Mouse (Mus musculus): ENCODE data around the gene Tmed8.
A peak's percentile ranks its signal among the peaks of the same experiment; 100 is the strongest.
"Not testable (repeated sequence)": the region's sequence is repeated elsewhere in the genome, so short reads cannot be mapped to it uniquely, and the experiment has no call there.

The Tmed8 gene

GRCm38 (mm10) chr12:87199973-87200586 is at the start of gene Tmed8:
Gene Tmed8 (minus strand): TSS chr12:87200454.
- peak; percentile 83 for DNase-seq (ENCODE audit: low read depth)

DNA sequence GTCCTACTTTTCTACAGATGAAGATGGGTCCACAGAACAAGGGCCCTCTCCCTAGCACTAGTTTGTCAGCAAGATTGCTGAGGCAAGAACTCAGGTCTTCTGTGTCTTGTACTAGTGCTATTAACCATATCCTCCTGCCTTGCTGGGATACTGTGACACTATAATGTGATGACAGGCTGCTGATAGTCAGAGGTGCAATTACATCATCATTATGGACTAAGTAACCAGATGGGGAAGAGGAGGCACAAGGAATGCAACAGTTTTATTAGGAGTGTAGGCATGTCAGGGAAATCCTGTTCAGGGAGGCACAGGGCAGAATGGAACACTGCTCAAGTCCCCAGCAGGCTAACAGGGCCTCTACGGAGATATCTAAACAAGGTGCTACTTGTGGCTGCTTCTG is 38.4 kb upstream of the Tmed8 start, which contains the start of gene Noxred1:
Noxred1 (minus strand) TSS at position 101 of the 400 bp plus-strand sequence.
- DNase-seq (ENCODE audit: low read depth): no peak

DNA sequence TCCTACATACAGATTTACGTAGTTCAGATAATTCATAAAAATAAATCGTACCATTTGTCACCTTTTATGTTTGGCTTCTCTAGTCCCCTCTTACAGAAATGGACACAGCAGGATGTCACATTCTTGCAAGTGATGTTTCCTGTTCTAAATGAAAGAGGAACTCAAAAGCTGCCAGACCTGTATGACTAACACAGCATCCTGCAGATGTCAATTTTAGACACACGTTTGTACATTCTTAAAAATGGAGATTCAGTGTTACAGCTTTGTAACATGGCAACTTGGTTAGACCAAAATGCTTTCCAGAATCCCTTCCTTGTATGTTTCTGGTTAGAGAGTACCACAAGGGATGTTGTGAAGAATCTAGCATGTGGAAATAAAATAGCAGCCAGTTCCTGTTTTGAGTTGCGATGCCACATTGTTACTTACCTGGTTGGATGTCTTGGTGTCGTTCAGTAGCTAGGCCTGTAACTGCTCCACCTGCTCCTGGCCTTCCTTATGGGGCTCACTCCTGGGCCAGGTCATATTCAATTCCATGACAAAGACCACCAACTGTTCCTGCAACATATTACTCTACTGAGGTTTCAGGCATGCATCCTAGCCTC is 36.7 kb upstream of the Tmed8 start:
- DNase-seq (ENCODE audit: low read depth): peak; percentile 25

DNA sequence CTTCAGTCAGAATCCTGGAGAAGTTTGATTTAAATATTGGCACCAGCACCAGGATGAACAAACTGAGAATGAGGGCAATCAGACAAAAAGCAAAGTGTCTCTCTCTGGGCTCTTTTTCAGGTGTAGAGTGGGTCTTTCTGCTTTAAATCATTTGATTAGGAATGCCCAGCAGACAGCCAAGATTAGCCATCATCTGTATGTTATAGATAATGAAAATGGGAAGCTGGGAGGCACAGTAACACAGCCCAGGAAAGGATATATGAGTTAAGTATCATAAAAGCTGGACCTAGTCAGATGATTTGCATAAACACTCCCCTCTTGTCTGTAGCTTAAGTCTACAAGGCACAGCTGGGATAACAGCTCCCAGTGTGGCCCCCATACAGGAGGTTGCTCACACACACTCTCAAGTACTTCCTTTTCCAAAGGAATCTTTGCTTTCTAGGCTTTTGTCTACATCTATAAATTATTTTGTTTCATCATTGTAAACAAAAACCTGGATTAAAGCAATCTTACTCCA is 30.2 kb upstream of the Tmed8 start:
- no peak for DNase-seq (ENCODE audit: low read depth)

DNA sequence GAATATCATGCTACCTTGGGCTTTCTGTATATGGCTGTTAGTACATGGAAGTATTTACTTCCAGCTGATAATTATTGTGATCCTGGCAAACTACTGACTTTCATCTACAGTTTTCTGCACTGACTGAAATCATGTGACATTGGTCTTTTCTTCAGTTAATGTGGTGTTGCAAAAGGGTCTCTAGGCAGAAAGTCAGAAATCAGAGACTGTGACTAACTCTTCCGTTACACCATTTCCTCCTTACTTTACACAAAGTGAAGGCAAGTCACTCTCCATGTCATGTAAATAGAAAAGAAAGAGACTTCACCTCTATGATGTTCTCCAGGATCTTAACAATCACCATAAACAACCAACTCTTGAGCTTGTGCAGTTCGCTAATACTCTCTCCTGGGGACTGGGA is 29.4 kb upstream of the Tmed8 start:
- no peak for DNase-seq (ENCODE audit: low read depth)

- DNase-seq (ENCODE audit: low read depth): no peak
These were observed 26.5 kb upstream of the Tmed8 start for GRCm38 (mm10) chr12:87226801-87227200.

DNA sequence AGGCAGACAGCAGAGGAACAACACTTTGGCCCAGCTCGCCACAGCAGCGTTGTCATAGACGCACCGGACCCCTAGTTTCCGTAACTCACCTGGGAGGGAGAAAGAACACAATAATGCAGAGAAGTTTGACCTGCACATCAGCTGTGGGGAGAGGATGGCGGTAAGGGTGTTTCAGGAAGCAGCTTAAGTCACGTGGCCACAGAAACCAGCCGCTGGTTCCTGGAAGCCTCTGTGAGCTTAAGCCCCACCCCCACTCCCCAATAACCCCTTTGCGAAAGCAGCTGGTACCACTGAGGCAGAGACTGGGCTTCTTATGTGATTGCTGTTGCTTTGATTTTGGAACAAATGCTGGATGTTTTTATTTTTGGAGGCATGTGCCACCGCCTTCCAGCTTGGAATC is 24.7 kb upstream of the Tmed8 start:
- DNase-seq (ENCODE audit: low read depth): no peak

GRCm38 (mm10) chr12:87219362-87219761 is 19.1 kb upstream of the Tmed8 start:
- DNase-seq (ENCODE audit: low read depth): no peak

DNA sequence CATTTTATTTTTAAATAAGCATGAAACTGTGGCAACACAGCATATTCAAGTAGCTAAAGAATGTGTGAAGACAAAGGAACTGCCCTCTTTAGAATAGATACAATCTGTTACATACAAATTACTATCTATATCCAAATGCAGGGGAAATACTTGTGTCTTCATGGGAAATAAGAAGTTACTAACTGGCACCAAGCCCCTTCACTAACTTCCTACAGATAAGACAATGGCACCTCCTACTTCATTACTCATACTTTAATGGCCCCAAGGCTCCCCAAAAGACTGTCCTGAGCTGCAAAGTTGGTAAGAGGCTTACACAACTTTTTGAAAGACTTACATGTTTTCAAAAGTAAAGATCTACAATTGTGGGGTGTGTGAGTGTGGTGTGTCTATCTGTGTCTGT is 17.3 kb upstream of the Tmed8 start:
- no peak for DNase-seq (ENCODE audit: low read depth)

DNA sequence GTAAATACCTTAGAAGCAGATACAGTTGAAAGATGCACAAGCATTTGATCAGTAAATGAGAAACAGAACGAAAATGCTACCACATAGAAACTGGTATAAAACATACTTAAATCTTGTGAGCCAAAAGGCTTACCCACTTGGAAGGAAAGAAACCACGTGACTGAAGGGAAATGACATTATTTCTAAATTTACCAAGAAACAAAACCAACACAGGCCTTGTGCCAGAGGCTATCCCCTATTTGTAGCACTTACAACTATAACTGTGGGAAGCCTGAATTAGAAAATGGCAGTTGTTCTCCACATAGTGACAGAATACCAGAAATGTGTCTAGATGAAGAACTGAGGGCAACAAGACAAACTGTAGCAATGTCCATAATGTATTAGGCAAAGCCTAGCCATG is 15.8 kb upstream of the Tmed8 start:
- DNase-seq (ENCODE audit: low read depth): no peak

GRCm38 (mm10) chr12:87212844-87213606 is 12.8 kb upstream of the Tmed8 start:
- no peak for DNase-seq (ENCODE audit: low read depth)

DNA sequence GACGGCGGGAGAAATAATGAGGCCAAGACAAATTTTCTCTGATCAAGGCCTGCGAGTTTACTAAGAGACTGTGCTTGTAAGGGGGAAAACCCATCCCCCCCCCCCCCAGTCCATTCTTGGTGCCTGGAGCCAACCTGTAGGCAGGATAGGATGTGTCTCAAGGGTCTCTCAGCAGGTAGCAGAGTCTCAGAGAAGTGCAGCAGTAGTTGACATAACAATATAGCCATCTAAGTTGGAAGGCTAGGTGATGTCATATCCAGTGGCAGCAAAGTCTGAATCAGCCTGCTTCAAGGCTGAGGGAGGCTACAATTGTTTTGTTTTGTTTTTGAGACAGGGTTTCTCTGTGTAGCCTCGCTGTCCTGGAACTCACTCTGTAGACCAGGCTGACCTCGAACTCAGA is 5.5 kb upstream of the Tmed8 start:
- DNase-seq (ENCODE audit: low read depth): not testable (repeated sequence)

- DNase-seq (ENCODE audit: low read depth): peak; percentile 29
These were observed 1.4 kb upstream of the Tmed8 start for GRCm38 (mm10) chr12:87201694-87202093.

DNA sequence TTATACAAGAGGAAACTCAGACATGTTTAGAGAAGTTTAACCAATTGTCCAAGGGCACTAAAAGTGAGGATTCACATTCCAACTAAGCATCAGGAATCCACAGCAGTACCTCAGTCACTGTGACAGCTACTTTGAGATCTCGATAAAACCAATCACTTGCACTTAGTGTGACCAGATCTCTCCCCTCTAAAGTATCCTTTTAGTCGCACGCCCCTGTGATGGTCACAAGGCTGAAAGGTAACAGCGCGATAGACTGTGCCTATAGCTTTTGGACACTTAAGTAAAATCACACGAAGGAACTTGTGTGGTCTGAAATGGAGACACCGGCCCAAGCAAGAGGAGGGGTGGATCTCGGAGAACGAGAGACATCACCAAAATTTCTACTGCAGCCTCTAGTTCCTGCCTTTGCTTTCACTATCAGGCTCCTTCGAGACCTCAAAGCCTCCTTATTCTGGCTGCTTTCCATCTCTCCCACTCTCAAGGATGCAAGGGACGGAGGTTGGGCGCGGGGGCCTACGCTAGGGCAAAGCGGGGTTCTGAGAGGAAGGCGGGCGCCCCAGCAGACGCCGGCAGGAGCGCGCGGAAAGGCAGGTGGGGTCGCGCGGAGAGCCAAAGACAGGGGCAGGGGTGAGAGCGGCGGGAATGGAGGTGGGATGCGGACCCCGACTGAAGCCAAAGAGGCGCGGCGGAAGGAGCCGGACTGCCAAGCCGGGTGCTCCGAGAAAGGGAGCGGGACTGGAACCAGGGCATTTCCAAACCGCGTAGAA is 865 bp downstream of the Tmed8 start, which contains the start of gene Samd15:
Samd15 (plus strand) TSS at position 518 of the 767 bp plus-strand sequence.
- DNase-seq (ENCODE audit: low read depth): peak; percentile 66

- no peak for DNase-seq (ENCODE audit: low read depth)
These were observed 1.5 kb downstream of the Tmed8 start for GRCm38 (mm10) chr12:87198792-87199191.

- DNase-seq (ENCODE audit: low read depth): no peak
These were observed 3.9 kb downstream of the Tmed8 start for GRCm38 (mm10) chr12:87196310-87196709.

- no peak for DNase-seq (ENCODE audit: low read depth)
These were observed 5.2 kb downstream of the Tmed8 start for GRCm38 (mm10) chr12:87195069-87195468.

GRCm38 (mm10) chr12:87193008-87193407 is 7.2 kb downstream of the Tmed8 start:
- DNase-seq (ENCODE audit: low read depth): no peak

DNA sequence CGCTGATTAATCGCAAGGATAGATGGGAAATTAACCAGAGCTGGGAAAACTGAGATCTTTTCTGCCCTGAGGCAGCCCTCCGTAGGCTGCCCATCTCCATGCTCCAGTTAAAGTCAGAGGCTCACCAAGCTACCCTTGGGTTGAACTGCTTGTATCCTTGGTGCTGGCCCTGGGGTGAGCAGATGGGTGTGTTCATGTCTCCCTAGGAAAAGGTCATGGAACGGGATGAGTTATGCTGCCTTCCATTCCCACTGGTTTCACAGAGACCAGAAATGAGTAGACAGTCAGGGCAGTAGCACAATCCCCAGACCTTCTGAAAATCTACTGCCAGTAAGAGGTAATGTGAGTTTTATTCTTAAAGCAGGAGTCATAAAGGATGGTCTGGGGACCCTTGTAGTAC is 22.6 kb downstream of the Tmed8 start:
- DNase-seq (ENCODE audit: low read depth): no peak

- no peak for DNase-seq (ENCODE audit: low read depth)
These were observed 24.9 kb downstream of the Tmed8 start for GRCm38 (mm10) chr12:87175194-87175946.

DNA sequence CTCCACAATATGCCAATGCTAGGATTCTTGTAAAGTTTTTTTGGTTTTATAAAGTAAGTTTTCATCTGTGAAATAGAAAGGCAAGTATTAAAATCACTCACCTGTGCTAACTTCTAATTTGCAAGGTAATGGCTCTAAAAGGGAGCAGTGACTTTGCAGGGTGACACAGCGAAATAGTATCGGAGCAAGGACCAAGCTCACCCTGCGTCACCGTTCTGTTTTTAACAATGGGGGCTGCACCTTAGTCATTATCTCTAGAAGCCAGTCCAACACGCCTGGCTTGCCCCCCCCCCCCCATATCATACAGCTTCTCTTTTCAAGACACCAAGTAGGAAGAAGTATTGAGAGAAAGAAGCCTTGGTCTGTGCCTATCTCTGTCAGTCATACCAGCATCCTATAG is 39.4 kb downstream of the Tmed8 start:
- DNase-seq (ENCODE audit: low read depth): no peak
